Mouse (Mus musculus): ENCODE data around the gene Aldh1a3. TPM values are rescaled to one million over a fixed set of nuclear protein-coding genes. Genes with fewer than 3 reads are reported as not detected.

Gene Aldh1a3
- total and polyA plus RNA-seq, 3 experiments, result 0.35 to 4.6 (median 1.0) TPM

- no peaks in the 10 kb centered on the region for H3K9me3 ChIP-seq (replicated peaks; ENCODE audit: low read length)
- no peak overlapping the region for H3K27ac ChIP-seq (ENCODE audit: insufficient read depth, low read depth)
- H3K9ac ChIP-seq (ENCODE audit: insufficient read depth, low read depth), result no peak overlapping the region
- in situ Hi-C loops (cut with MboI; ENCODE audit: low pct_ligation_motif_present, low pct_unique_long_range_greater_than_20kb, low sequenced_read_pairs) (loop anchor here (25.0 kb wide), 1 partner anchor 1192 kb away; the partner anchor contains the start of genes Lrrc28 and Ttc23), dilution Hi-C loops (cut with MboI; ENCODE audit: extremely low pct_ligation_motif_present, extremely low pct_unique_long_range_greater_than_20kb, low sequenced_read_pairs) (no loop called here)
- TF ChIP-seq SIN3A (IDR thresholded peaks at IDR 0.05; ENCODE audit: low read length) (no peak), MAX (IDR thresholded peaks at IDR 0.05; ENCODE audit: low read length) (no peak), SMC3 (IDR thresholded peaks at IDR 0.05; ENCODE audit: low read depth, low read length) (no peak), HCFC1 (IDR thresholded peaks at IDR 0.05; ENCODE audit: low read depth, low read length) (no peak), GABPA (IDR thresholded peaks at IDR 0.05; ENCODE audit: insufficient replicate concordance, low read depth, low read length) (no peak), RCOR1 (conservative IDR thresholded peaks at IDR 0.05; ENCODE audit: low read depth, low read length) (no peak), E2F4 (IDR thresholded peaks at IDR 0.05; ENCODE audit: insufficient replicate concordance, low read depth, low read length) (no peak), ZC3H11A (IDR thresholded peaks at IDR 0.05; ENCODE audit: low read depth, low read length) (no peak), JUND (conservative IDR thresholded peaks at IDR 0.05; ENCODE audit: low read depth, low read length) (no peak), ZKSCAN1 (IDR thresholded peaks at IDR 0.05; ENCODE audit: borderline replicate concordance, low read depth, low read length) (no peak), MAZ (IDR thresholded peaks at IDR 0.05; ENCODE audit: low read depth, low read length) (no peak), ETS1 (conservative IDR thresholded peaks at IDR 0.05; ENCODE audit: low read depth, low read length) (no peak), PAX5 (IDR thresholded peaks at IDR 0.05; ENCODE audit: low read length) (no peak), EP300 (IDR thresholded peaks at IDR 0.05; ENCODE audit: low read length) (no peak), RAD21 (IDR thresholded peaks at IDR 0.05; ENCODE audit: low read depth, low read length) (no peak), CTCF (conservative IDR thresholded peaks at IDR 0.05 in 1 of 2, IDR thresholded peaks at IDR 0.05 in 1 of 2; ENCODE audit: low read depth in 2 of 2, low read length in 2 of 2) (no peak), TCF12 (IDR thresholded peaks at IDR 0.05; ENCODE audit: low read depth, low read length) (no peak)
- H3K27me3 ChIP-seq (replicated peaks), result peaks cover 62% of the 10 kb centered on the region
- H3K36me3 ChIP-seq (replicated peaks in 1 of 2; ENCODE audit: control insufficient read depth in 1 of 2, insufficient read depth in 1 of 2, low read length in 1 of 2), result no peaks in the 10 kb centered on the region
- no peak overlapping the region for H3K4me3 ChIP-seq (replicated peaks in 1 of 3; ENCODE audit: low read depth in 2 of 3, low read length in 2 of 3, poor library complexity in 1 of 3)
- no peak overlapping the region for H3K4me2 ChIP-seq (ENCODE audit: insufficient read depth, low read depth, poor library complexity, severe bottlenecking)
- no peak for DNase-seq (ENCODE audit: extremely low read depth)
- H3K79me2 ChIP-seq (replicated peaks; ENCODE audit: control insufficient read depth, extremely low read depth, insufficient read depth, poor library complexity, severe bottlenecking), result no peaks in the 10 kb centered on the region
- no peaks in the 10 kb centered on the region for H3K4me1 ChIP-seq (ENCODE audit: control insufficient read depth in 1 of 2, insufficient read depth in 2 of 2)
Observed at GRCm38 (mm10) chr7:66445117-66445905, 18.0 kb upstream of the Aldh1a3 start.

GRCm38 (mm10) chr7:66444706-66445105, 17.4 kb upstream of the Aldh1a3 start:
- no peaks in the 10 kb centered on the region for H3K79me2 ChIP-seq (replicated peaks; ENCODE audit: control insufficient read depth, extremely low read depth, insufficient read depth, poor library complexity, severe bottlenecking)
- in situ Hi-C loops (cut with MboI; ENCODE audit: low pct_ligation_motif_present, low pct_unique_long_range_greater_than_20kb, low sequenced_read_pairs) (loop anchor here (25.0 kb wide), 1 partner anchor 1193 kb away; the partner anchor contains the start of genes Lrrc28 and Ttc23), dilution Hi-C loops (cut with MboI; ENCODE audit: extremely low pct_ligation_motif_present, extremely low pct_unique_long_range_greater_than_20kb, low sequenced_read_pairs) (no loop called here)
- H3K36me3 ChIP-seq (replicated peaks in 1 of 2; ENCODE audit: control insufficient read depth in 1 of 2, insufficient read depth in 1 of 2, low read length in 1 of 2), result no peaks in the 10 kb centered on the region
- H3K27me3 ChIP-seq (replicated peaks), result peaks cover 61% of the 10 kb centered on the region
- no peak overlapping the region for H3K4me3 ChIP-seq (replicated peaks in 1 of 3; ENCODE audit: low read depth in 2 of 3, low read length in 2 of 3, poor library complexity in 1 of 3)
- H3K9ac ChIP-seq (ENCODE audit: insufficient read depth, low read depth), result no peak overlapping the region
- no peaks in the 10 kb centered on the region for H3K9me3 ChIP-seq (replicated peaks; ENCODE audit: low read length)
- no peak overlapping the region for H3K4me2 ChIP-seq (ENCODE audit: insufficient read depth, low read depth, poor library complexity, severe bottlenecking)
- DNase-seq (ENCODE audit: extremely low read depth), result no peak
- H3K27ac ChIP-seq (ENCODE audit: insufficient read depth, low read depth), result no peak overlapping the region
- no peaks in the 10 kb centered on the region for H3K4me1 ChIP-seq (ENCODE audit: control insufficient read depth in 1 of 2, insufficient read depth in 2 of 2)
- TF ChIP-seq POLR2A (IDR thresholded peaks at IDR 0.05; ENCODE audit: low read depth, low read length), result no peak
- no peak for TF ChIP-seq ZKSCAN1 (IDR thresholded peaks at IDR 0.05; ENCODE audit: borderline replicate concordance, low read depth, low read length)
- TF ChIP-seq CHD1 (IDR thresholded peaks at IDR 0.05; ENCODE audit: low read depth, low read length), result no peak
- TF ChIP-seq HCFC1 (IDR thresholded peaks at IDR 0.05; ENCODE audit: low read depth, low read length), result no peak
- no peak for TF ChIP-seq POLR2AphosphoS2 (IDR thresholded peaks at IDR 0.05; ENCODE audit: low read depth, low read length)
- TF ChIP-seq TBP (conservative IDR thresholded peaks at IDR 0.05; ENCODE audit: low read depth, low read length), result no peak
- TF ChIP-seq MXI1 (IDR thresholded peaks at IDR 0.05; ENCODE audit: low read depth, low read length), result no peak
- TF ChIP-seq SMC3 (IDR thresholded peaks at IDR 0.05; ENCODE audit: low read depth, low read length), result no peak
- TF ChIP-seq CHD2 (IDR thresholded peaks at IDR 0.05; ENCODE audit: low read length), result no peak
- TF ChIP-seq RCOR1 (conservative IDR thresholded peaks at IDR 0.05; ENCODE audit: low read depth, low read length), result no peak
- TF ChIP-seq ELF1 (IDR thresholded peaks at IDR 0.05; ENCODE audit: low read depth, low read length), result no peak
- TF ChIP-seq SIN3A (IDR thresholded peaks at IDR 0.05; ENCODE audit: low read length), result no peak
- TF ChIP-seq IRF4 (IDR thresholded peaks at IDR 0.05; ENCODE audit: low read depth, low read length), result no peak
